18 mouse cellular contexts compared by ENCODE assay signal in the genomic region with DNA sequence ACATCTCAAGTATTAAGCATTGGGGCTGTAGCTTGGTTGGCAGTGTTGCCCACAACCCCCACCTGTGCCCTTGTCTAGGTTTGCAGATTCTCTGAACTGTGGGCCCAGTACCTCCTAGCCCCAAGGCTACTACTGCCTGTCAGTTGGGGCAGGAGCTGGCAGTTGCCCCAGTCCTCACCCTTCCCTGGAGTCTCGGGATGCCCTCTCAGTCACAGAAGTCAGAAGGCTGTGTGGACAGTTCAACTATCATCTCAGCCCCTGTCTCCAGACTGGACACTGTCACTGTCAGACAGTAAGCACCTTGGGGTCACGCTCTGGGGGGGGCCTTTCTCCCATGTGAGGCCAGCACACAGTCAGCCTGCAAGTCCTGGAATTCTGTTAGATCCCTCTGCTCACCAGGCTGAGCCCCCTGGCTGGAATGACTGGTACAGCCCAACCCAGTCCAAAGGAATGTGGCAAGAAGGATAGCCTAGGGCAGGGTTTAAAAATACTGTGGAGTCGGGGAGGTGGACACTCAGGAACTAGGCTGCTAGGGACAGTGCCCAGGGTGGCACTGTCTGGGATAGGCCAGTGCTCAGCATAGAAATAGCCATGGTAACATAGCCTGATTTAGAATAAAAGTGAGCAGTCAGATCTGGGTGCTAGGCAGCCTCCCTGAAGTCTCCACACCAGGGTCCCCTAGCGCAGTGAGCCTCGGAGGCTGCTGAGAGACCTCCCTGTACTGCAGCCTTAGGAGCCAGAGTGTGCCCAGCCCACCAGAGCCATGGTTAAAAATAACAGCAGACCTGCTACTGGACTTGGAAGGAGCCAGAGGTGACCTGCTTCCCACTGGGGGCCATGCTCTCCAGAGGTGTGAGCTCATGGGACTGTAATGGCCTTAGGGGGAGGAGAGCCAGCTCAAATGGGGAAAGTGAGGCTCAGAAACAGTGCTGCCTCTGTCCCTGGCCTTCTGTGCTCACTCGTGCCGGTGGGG.
A peak's percentile ranks its signal among the peaks of the same experiment; 100 is the strongest.
DNase-seq lines count a peak whose midpoint lies in the region; ATAC-seq and TF ChIP-seq lines count a peak whose summit lies in the region.
"Had no signal": no experiment of that assay in that cellular context is flagged by ENCODE, and none has a peak within 500 bp of the region (broad histone marks: within the 10 kb centered on the region; RNA-seq: fewer than 3 reads in every experiment).

No protein-coding gene starts in this region.

- no peaks in the 10 kb centered on the region for H3K36me3 ChIP-seq in kidney, embryonic 16.5 days (ENCODE audit: insufficient read depth, low read length)
- no peaks in the 10 kb centered on the region for H3K36me3 ChIP-seq in kidney, adult 2 months (ENCODE audit: control insufficient read depth, insufficient read depth, low read length)
- no peaks in the 10 kb centered on the region for H3K36me3 ChIP-seq in heart, embryonic 15.5 days
- H3K36me3 ChIP-seq: embryonic facial prominence, embryonic 12.5 days; limb, embryonic 13.5 days; midbrain, embryonic 13.5 days had no signal

- no peaks in the 10 kb centered on the region for H3K9me3 ChIP-seq in kidney, embryonic 16.5 days (ENCODE audit: low read length)
- no peaks in the 10 kb centered on the region for H3K9me3 ChIP-seq in heart, embryonic 15.5 days (replicated peaks)
- H3K9me3 ChIP-seq: embryonic facial prominence, embryonic 12.5 days; limb, embryonic 13.5 days; midbrain, embryonic 13.5 days had no signal

- 64% methylated on average over 7 of the region's 7 CpGs for WGBS in kidney, embryonic 16.5 days
- 61% methylated on average over 7 of the region's 7 CpGs for WGBS in kidney, adult 2 months
- WGBS in heart, embryonic 15.5 days: 48% methylated on average over 7 of the region's 7 CpGs

- H3K27ac ChIP-seq in kidney, embryonic 16.5 days (ENCODE audit: low read length): no peak overlapping the region
- no peak overlapping the region for H3K27ac ChIP-seq in kidney, adult 2 months (ENCODE audit: insufficient read depth, low read depth, low read length)
- peak overlapping the region; percentile 72 for H3K27ac ChIP-seq in heart, embryonic 15.5 days
- H3K27ac ChIP-seq: embryonic facial prominence, embryonic 12.5 days; limb, embryonic 13.5 days; midbrain, embryonic 13.5 days had no signal

- no peaks in the 10 kb centered on the region for H3K27me3 ChIP-seq in kidney, embryonic 16.5 days (ENCODE audit: insufficient read depth, low read length)
- H3K27me3 ChIP-seq in kidney, adult 2 months (replicated peaks; ENCODE audit: control insufficient read depth, insufficient read depth, low read length): no peaks in the 10 kb centered on the region
- no peaks in the 10 kb centered on the region for H3K27me3 ChIP-seq in heart, embryonic 15.5 days
- H3K27me3 ChIP-seq: embryonic facial prominence, embryonic 12.5 days; limb, embryonic 13.5 days; midbrain, embryonic 13.5 days had no signal

- 0 out of 2 replicates have a peak, but pooled peaks have one; percentile 14 for ATAC-seq in kidney, embryonic 16.5 days (ENCODE audit: low FRiP score, low TSS enrichment)
- peak; percentile 50; the same call in 1 of the 2 replicates for ATAC-seq in heart, embryonic 15.5 days (replicated peaks; ENCODE audit: insufficient number of reproducible peaks, insufficient read depth, low FRiP score, low read depth)
- no peak for ATAC-seq in monocyte, adult 5-6 weeks (replicated peaks; ENCODE audit: insufficient number of reproducible peaks, low FRiP score, low TSS enrichment, poor library complexity, severe bottlenecking)
- ATAC-seq: forebrain, postnatal 0 days; inflammation-experienced regulatory T-cells, adult 6 months; midbrain, embryonic 13.5 days had no signal

- H3K4me3 ChIP-seq in kidney, embryonic 16.5 days (ENCODE audit: low read length): no peak overlapping the region
- no peak overlapping the region for H3K4me3 ChIP-seq in kidney, adult 2 months (ENCODE audit: insufficient read depth, low read depth, low read length)
- no peak overlapping the region for H3K4me3 ChIP-seq in heart, embryonic 15.5 days
- H3K4me3 ChIP-seq: embryonic facial prominence, embryonic 12.5 days; limb, embryonic 13.5 days; midbrain, embryonic 13.5 days had no signal

- H3K4me2 ChIP-seq in kidney, embryonic 16.5 days (replicated peaks; ENCODE audit: low read depth, low read length): no peak overlapping the region
- H3K4me2 ChIP-seq in heart, embryonic 15.5 days: peak overlapping the region; percentile 14; the same call in 1 of the 2 replicates
- H3K4me2 ChIP-seq: embryonic facial prominence, embryonic 12.5 days; limb, embryonic 13.5 days; midbrain, embryonic 13.5 days had no signal

- no peak for TF ChIP-seq POLR2A in kidney, adult 2 months (IDR thresholded peaks at IDR 0.05; ENCODE audit: low read depth, low read length)

- DNase-seq in gastrocnemius, postnatal 25 days: peak; percentile 71
- no peak for DNase-seq in gastrocnemius, postnatal 4 days (ENCODE audit: low spot score in 2 of 2)
- no peak for DNase-seq in kidney, adult 2 months
- peak; percentile 56 for DNase-seq in 3T3-L1 (ENCODE audit: low read depth, low spot score)
- DNase-seq in cerebellum, postnatal 4 days (ENCODE audit: low spot score in 2 of 2): no peak
- DNase-seq: adrenal gland, postnatal 10 days; cerebellum, adult 2 months; forebrain, postnatal 0 days; layer of hippocampus, adult 9-11 months; lung, adult 2 months; thymus, adult 18-20 months had no signal

- no peak overlapping the region for H3K9ac ChIP-seq in kidney, embryonic 16.5 days (replicated peaks; ENCODE audit: low read length)
- 0 out of 2 replicates have a peak overlapping the region, but pooled peaks have one; percentile 1 for H3K9ac ChIP-seq in heart, embryonic 15.5 days
- H3K9ac ChIP-seq: embryonic facial prominence, embryonic 12.5 days; forebrain, postnatal 0 days; limb, embryonic 13.5 days; midbrain, embryonic 13.5 days had no signal

- peaks cover 40% of the 10 kb centered on the region for H3K4me1 ChIP-seq in kidney, embryonic 16.5 days (ENCODE audit: insufficient read depth, low read length)
- peaks cover 50% of the 10 kb centered on the region for H3K4me1 ChIP-seq in kidney, adult 2 months (ENCODE audit: control insufficient read depth, insufficient read depth, low read length)
- H3K4me1 ChIP-seq in heart, embryonic 15.5 days (replicated peaks): peaks cover 75% of the 10 kb centered on the region
- H3K4me1 ChIP-seq: midbrain, embryonic 13.5 days had no signal

- no peak for TF ChIP-seq CTCF in kidney, adult 2 months (conservative IDR thresholded peaks at IDR 0.05; ENCODE audit: insufficient read depth, insufficient read length, low read depth, low read length)

Comparison
In these comparisons a context has a peak if more than half of its experiments do, and no peak if none do; other contexts are left out.
1. DNase-seq: peak in gastrocnemius, postnatal 25 days (single experiment) and 3T3-L1 (single experiment); none in gastrocnemius, postnatal 4 days (0 of 2), kidney, adult 2 months (single experiment) and cerebellum, postnatal 4 days (0 of 2).